Mouse (Mus musculus) layer of hippocampus, adult 9-11 months (tissue): ENCODE data around the gene Efr3b.

ENCODE experiments used
- DNase-seq: peaks from one replicate; pipeline ENCODE4 v3.0.0; 2022

The Efr3b gene

GRCm38 (mm10) chr12:4038061-4039041, at the start of gene Efr3b:
Efr3b (minus strand) TSS chr12:4038915.
- DNase-seq, result peak; percentile 88

DNA sequence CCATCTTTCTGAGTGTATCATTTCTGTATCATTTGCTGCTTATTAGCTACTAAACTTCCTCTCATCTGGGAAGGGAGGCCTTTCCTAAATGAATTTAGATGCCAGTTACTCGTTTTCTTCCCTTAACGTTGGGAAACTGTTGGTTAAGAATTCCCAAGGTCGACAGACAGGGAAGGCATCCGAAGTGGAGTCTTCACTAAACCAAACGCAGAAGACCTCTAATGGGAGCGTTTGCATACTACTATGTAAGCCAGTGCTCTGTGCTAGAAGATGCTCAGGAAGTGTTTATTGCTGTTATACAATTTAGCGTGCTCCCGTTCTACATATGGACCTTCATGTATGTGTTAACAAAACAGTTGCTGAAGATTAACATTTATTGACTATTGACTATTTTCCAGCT, 44.7 kb upstream of the Efr3b start:
- no peak for DNase-seq

GRCm38 (mm10) chr12:4082132-4083001, 43.7 kb upstream of the Efr3b start, which contains the start of gene Dnajc27:
Dnajc27 (plus strand) TSS chr12:4082583.
- DNase-seq, result peak; percentile 95

- DNase-seq, result peak; percentile 61
Measured at GRCm38 (mm10) chr12:4080311-4080710, 41.6 kb upstream of the Efr3b start.

DNA sequence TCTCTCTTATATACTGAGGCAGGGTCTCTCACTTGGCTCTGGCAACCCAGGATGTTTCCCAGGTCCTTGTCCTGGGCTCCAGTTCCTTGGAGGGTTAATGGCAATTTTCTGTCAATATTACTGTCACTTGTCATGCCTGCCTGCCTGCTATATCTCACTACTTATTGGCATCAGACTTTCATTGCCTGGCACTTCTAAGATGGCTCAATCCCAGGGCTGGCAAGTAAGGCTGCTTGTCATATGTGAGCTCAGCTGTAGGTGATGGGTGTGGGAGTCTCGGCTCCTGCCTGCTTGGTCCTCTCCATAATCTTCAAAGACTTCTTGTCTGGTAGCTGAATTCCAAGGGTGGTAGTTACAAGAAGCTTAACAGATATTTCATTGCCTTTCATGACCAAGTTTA, 39.4 kb upstream of the Efr3b start:
- DNase-seq, result peak; percentile 28

DNA sequence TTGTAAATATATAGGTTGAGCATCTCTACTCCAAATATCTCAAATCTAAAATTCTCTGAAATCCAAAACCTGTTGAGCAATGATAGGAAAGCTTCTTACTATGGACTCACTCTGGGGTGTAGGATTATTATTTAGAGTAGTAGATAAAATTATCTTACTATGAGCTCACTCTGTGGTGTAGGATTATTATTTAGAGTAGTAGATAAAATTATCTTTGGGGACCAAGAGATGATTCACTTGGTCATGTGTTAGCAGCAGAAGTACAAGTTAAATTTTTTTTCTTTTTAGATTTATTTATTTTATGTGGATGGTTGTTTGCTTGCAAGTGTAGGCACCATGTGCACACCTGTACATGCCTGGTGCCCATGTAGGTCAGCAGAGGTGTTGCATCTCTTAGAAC, 37.7 kb upstream of the Efr3b start:
- DNase-seq, result no peak

DNA sequence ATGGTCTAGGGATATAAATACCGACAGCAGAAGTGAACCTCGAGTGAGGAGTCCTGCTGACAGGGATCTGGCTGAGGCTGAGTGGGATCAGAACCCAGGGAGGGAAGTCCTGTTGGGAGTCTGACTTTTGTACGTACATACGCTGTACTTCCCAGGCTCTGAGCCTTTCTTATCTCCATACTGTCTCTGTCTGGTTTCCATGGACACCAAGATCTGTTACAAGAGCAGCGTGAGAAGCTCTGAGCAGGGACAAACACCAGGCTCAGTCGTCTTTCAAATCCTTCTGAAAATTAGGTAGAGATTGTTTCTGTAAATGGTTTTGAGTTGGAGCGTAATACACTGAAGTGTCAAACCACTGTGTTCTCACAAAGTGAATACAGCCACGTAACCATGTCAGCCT, 36.7 kb upstream of the Efr3b start:
- DNase-seq, result no peak

GRCm38 (mm10) chr12:4071671-4072070, 33.0 kb upstream of the Efr3b start:
- DNase-seq, result no peak

DNA sequence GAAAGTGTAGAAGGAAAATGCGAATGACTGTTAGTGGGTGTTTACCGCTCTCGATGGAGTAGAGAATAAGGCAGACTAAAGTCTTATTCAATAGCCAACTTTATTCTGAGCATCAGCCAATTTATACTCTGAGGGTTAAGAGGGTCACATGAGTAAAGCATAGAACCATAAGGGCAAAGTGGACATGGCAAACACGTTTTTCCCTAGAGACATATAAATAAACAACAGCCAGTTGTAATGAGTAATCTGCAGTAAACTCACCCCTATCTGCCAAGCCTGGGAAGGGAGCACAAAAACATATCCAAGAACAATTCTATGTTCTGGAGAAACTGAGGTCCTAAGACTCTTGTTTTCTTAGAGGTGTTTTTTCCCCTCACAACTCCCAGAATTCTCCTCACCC, 29.8 kb upstream of the Efr3b start:
- no peak for DNase-seq

- no peak for DNase-seq
Measured at GRCm38 (mm10) chr12:4066681-4067459, 28.2 kb upstream of the Efr3b start.

- DNase-seq, result no peak
Measured at GRCm38 (mm10) chr12:4065944-4066343, 27.2 kb upstream of the Efr3b start.

- no peak for DNase-seq
Measured at GRCm38 (mm10) chr12:4065498-4065897, 26.8 kb upstream of the Efr3b start.

DNA sequence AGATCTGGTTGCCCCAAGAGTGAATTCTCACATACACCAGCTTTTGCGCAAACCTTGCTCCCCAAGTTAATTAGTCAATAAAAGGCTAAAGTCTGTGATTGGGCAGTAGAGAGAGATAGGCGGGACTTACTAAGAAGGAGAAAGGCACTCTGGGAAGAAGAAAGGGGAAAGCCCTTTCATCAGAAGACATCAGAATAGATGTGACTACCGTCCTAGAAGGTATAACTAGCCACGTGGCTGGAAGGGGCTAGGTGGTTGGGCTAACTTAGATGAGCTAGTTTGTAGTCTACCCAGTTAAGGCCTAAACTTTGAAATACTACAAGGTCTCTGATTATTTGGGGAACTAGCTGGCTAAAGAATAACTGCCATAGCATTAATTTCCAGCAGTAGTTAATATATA, 21.0 kb upstream of the Efr3b start:
- no peak for DNase-seq

- DNase-seq, result no peak
Measured at GRCm38 (mm10) chr12:4058321-4058720, 19.6 kb upstream of the Efr3b start.

GRCm38 (mm10) chr12:4054845-4055244, 16.1 kb upstream of the Efr3b start:
- DNase-seq, result no peak

- no peak for DNase-seq
Measured at GRCm38 (mm10) chr12:4053643-4054042, 14.9 kb upstream of the Efr3b start.

DNA sequence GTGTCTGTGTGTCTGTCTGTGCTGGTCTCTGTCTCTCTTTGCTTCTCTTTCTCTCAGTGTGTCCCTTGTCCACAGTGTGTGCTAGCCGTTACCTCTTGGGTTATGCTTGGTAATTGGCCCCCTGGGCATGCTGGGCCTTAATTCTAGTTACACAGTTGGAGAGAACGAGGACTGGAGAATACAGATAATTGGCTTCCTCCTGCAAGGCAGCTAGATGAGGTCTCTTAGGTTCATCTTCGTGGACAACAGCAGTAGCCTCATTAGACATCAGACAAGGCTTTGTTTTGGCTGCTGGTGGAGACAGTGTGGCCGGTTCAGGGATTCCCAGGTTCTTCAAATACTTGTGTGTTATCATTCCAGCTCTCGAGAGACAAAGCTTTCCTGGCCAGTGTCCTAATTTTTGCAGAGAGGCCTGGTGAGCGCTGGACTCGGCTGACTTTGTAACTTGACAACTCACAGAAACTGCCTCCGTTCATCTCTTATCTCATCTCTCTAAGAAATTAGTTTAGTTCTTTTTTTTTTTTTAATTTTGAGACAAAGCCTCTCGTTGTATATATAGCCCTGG, 12.2 kb upstream of the Efr3b start:
- DNase-seq, result no peak

- no peak for DNase-seq
Measured at GRCm38 (mm10) chr12:4048031-4048430, 9.3 kb upstream of the Efr3b start.

GRCm38 (mm10) chr12:4045992-4046391, 7.3 kb upstream of the Efr3b start:
- DNase-seq, result no peak

DNA sequence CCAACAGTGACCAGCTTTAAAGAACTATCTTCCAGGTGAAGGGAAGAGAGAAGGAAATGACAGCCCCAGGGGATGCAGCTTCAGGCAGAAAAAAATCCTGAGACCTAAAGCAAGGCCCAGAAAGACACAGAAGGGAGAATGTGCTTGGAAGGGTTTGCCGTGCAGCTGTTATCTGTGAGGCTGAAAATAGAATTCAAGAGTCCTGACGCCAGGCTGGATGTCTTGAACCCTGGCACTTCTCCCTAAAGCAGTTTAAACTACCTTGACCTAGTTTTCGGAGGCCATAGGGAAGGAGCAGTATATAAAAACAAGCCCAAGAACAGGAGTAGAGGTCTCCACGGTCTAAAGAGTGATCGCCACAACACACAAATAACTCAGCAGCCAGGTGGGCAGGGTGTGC, 3.7 kb upstream of the Efr3b start:
- no peak for DNase-seq

DNA sequence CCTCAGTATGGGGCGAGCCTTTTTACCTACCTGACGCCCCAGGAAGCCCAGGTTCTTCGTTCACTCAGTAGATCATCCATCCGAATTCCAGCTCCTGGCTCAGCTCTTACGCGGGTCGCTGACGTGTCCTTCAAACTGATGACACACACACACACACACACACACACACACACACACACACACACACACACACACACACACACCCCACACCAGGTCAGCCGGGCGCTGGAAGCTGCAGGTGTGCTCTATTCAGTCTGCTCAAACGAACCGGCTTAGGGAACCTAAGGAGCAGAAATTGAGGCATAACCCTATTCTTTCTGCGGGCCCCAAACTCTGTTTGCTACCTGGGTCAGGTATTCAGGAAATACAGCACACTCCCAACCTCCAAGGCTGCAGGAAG, 331 bp upstream of the Efr3b start:
- no peak for DNase-seq

DNA sequence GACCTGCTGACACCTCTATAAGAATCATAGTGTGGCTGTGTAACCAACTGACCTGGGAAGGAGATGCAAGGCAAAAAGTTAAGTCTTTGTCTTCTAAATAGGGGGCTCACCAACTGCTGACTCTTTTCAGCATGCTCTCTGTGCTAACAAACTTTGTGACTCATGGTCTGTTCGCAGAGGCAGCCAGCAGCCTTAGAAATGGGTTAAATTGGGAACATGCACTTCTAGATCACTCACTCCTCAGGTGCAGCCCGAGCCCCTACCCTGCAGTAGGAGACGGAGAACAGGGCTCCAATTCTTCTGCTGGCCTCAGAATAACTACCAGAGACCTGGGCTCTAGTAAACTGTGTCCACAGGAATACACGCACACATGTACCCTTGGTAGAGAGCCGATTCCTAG, 1.2 kb downstream of the Efr3b start:
- DNase-seq, result no peak

GRCm38 (mm10) chr12:4036157-4036556, 2.6 kb downstream of the Efr3b start:
- no peak for DNase-seq
